Mouse (Mus musculus) thymus, postnatal 10 days (tissue): ENCODE measurements at regions not wholly inside any gene's neighbourhood (a gene's known extent, or its start where the extent isn't known, plus 50 kb on each side); places are given as distances from the start of the nearest gene placed in this dataset.

Source experiments
- DNase-seq, 2 experiments: peaks; one replicate each; pipeline ENCODE4 v3.0.0; 2021; ENCODE audit warnings: low spot score in 2 of 2

DNA sequence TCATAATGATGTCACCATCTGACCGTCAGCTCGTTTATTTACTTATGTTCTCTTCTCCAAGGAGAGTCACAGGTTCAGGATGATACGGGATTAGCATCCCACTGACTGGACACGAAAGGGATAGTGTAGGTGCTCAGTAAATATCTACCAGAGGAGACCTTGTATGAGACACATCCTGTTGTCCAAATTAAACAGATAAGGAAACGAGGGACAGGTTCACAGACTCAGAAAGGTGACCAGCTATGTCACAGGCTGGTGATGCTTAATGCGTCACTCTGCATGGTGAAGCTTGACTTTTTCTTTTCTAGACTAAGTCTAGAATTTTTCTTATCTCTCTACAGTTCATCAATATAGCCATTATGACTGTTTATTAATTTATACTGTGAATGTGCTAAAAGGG, 235.2 kb upstream of the Sall1 start:
- no peak for DNase-seq

GRCm38 (mm10) chr8:89273276-89273675, 229.3 kb upstream of the Sall1 start:
- no peak for DNase-seq

- no peak for DNase-seq
These were observed 228.4 kb upstream of the Sall1 start for GRCm38 (mm10) chr8:89272381-89272815.

DNA sequence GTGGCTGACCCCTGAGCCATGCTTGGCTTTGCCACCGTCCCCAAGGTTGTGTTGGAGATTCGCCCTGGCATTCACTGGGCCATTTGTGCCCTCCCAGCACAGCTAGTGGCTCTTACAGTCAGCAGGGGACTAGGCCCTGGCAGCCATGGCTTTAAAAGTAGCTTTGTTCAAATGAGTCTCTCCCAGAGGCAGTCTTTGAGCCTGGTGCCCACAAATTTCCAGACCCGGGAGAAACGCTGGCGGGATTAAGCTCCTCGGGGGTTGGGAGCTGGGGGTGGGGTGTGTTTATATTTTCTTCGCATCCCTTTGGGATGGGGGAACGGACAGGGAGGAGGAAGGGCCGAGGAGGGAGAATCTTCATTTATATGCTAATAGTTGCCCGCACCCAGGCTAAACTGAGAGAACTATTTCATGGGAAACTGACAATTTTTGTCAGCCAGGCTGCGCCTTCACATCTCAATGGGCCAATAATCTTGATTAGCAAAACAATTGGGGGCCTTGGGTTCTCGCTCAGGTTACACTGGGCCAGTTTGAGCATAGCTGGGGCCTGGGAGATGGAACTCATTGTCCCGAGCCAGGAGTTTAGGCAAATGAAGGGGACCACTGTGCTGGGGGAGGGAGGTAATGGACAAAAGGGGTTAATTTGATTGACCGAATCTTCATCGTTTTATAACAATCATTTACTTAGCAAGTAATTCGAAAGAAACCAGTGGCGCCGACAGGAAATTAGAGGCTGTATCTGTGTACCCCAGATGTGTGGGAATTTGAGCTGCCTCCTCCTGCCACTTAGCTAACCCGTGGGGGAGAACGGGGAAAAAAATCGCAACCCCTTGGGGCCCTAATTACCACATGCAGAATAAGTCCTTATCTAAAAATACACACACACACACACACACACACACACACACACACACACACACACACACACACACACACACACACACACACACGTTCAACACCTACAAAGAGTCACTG, 227.7 kb upstream of the Sall1 start:
- no peak for DNase-seq

GRCm38 (mm10) chr8:89270001-89270400, 226.0 kb upstream of the Sall1 start:
- DNase-seq: no peak

DNA sequence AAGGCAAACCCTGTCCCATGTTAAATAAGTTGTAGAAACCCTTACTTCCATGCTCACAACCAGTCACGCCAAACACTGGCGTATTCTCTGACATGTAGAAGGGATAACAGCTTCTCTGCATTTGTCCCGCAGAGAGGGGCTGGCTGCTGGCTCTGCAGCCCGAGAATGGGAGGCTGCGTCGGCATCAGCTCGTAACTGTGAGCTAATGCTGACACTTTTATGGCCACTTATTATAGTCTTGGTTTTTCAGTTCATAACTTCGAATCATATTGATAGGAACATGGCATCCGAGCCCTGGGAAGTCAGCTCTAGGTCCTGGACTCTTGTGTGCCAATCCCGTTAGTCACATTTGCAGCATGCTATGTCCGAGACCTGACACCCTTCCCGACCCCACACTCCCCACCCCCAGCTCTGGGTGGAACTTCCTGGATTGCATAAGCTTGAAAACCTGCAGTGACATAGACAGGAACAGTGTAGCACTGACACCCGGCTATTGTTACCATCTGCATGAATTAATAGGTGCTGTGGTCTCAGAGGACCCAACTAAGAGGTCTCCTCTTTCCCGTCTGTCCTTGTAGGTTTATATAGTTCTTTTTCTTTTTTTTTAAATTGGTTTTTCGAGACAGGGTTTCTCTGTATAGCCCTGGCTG, 217.3 kb upstream of the Sall1 start:
- DNase-seq: no peak

DNA sequence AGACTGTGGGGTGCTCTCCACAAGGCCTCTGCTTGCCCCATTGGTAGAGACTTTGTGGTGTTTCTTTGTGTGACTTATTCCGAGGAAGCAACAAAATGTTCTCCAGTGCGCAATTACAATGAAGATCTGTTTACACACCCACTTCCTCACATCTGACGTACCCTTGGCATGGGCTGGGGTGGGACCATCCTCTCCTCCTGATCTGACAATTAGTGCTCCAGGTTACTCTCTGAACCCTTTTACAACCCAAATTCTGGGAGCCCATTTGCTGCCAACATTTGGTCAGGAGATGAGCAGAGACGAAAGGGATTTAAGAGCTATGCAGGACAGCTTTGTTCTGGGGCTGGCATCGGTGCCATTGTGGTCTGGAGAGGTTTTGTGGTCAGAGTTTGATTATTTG, 215.9 kb upstream of the Sall1 start:
- DNase-seq: no peak

- no peak for DNase-seq
These were observed 202.4 kb upstream of the Sall1 start for GRCm38 (mm10) chr8:89246342-89246741.

- no peak for DNase-seq
These were observed 201.3 kb upstream of the Sall1 start for GRCm38 (mm10) chr8:89245131-89245751.

GRCm38 (mm10) chr8:89241686-89242085, 197.7 kb upstream of the Sall1 start:
- DNase-seq: no peak

GRCm38 (mm10) chr8:89239626-89240025, 195.7 kb upstream of the Sall1 start:
- no peak for DNase-seq

DNA sequence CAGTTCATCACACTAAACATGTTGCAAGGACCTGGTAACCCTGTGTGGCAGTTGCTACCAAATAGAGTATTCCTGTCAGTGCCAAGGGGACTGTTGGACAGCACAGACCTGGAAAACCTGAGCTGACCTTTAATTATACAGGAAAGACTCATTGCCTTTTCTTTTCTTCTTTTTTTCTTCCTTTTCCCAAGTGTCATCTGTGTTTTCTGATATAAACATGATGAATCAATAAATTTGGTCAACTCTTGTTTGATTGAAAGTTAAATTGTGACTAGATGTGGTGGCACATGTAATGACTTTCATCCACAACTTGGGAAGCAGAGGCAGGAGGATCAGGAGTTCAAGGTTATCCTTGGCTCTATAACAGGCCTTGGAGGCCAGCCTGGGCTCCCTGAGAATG, 190.1 kb upstream of the Sall1 start:
- DNase-seq: no peak

- DNase-seq: no peak
These were observed 188.4 kb upstream of the Sall1 start for GRCm38 (mm10) chr8:89232318-89232717.

- no peak for DNase-seq
These were observed 185.2 kb upstream of the Sall1 start for GRCm38 (mm10) chr8:89229144-89229543.

- no peak for DNase-seq
These were observed 176.9 kb upstream of the Sall1 start for GRCm38 (mm10) chr8:89220870-89221269.

GRCm38 (mm10) chr8:89220381-89220780, 176.4 kb upstream of the Sall1 start:
- DNase-seq: no peak

GRCm38 (mm10) chr8:89219156-89219555, 175.2 kb upstream of the Sall1 start:
- DNase-seq: no peak

- DNase-seq: no peak
These were observed 173.7 kb upstream of the Sall1 start for GRCm38 (mm10) chr8:89217689-89218088.

- no peak for DNase-seq
These were observed 168.0 kb upstream of the Sall1 start for GRCm38 (mm10) chr8:89211931-89212330.

GRCm38 (mm10) chr8:89210684-89211083, 166.7 kb upstream of the Sall1 start:
- no peak for DNase-seq

- DNase-seq: no peak
These were observed 163.9 kb upstream of the Sall1 start for GRCm38 (mm10) chr8:89207891-89208290.

DNA sequence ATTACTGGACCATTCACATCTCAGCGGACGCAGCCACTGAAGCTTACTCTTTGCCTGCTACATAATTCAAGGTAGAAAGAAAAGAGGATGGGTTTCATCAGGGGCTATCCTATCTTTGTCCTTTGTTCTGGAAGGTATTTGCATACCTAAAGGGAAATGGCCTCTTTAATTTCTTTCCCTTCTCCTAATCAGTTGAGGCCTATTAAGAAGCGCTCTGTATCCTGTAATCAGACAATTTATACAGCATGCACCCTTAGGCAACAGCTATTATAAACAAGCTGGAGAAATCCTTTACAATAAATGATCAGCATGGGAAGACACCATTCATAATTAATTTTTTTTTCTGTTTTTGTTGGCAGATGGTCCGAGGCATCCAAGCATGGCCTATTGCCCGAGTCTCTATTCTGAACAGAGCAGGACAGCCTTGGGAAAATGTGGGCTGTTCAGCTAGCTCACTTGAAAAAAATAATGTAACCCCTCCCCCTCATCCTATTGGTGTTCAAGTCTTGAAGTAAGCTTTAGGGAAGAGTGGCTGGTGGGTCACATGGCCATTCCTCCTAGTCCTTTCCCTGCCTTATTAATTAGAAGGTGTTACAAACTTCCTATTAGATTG, 158.6 kb upstream of the Sall1 start:
- DNase-seq: no peak
